Mouse (Mus musculus) liver, postnatal 0 days (tissue): ENCODE data around the gene Zswim3.

Experiments
- CTCF ChIP-seq: sonication (generic); IDR thresholded peaks from 2 replicates; pipeline ENCODE4 v1.5.1; 2016; ENCODE audit warnings: antibody characterized with exemption, low read depth
- EP300 ChIP-seq: IDR thresholded peaks from 2 replicates; pipeline ENCODE4 v1.6.1; 2016; ENCODE audit warnings: antibody characterized with exemption, low read depth, mild to moderate bottlenecking

DNA sequence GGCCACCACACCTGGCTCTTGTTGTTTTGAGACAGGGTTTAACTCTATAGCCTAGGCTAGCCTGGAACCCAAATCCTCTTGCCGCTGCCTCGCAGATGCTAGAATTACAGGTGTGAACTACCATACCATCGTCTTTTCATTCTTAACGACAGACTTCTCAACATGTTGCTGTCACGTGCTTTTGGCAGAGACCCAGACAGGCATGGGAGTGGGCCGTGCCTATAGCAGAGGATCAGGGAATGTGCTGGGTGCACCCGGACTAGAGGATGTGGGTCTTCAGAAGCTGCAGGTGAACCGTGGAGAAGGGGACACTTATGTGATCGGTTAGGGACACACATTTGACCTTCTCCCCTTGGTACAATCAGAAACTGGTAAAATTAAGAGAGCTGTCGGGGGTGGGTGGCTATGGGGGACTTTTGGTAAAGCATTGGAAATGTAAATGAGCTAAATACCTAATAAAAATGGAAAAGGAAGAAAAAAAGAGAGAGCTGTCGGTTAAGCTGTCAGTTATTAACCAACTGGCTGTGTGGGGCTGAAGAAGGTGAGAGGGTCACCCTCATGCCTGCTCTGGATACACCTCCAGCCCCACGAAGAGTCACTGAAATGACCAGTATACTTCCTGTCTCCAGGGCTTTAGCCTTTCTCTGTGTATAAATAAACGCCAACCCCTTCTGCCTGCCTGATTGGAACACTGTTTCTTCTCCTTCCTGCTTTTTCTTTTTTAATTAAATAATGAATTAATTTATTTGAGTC is 4.5 kb upstream of the Zswim3 start:
- TF ChIP-seq CTCF (no peak), EP300 (no peak)
